Mouse (Mus musculus) neural tube, embryonic 15.5 days (tissue): ENCODE measurements around the gene Snx29. TPM values are rescaled to one million over a fixed set of nuclear protein-coding genes. Genes with fewer than 3 reads are reported as not detected.
"Not testable (repeated sequence)": the region's sequence is repeated elsewhere in the genome, so short reads cannot be mapped to it uniquely, and the experiment has no call there.

ENCODE experiments used
- ATAC-seq: fragments of 200-750 bp; cut with Nextera tagmentation; 2 replicates; pipeline ENCODE4 v1.8.0; 2017; ENCODE audit warnings: mild to moderate bottlenecking, moderate TSS enrichment, moderate library complexity; ENCODE audit not compliant: low FRiP score
- H3K27ac ChIP-seq: fragments of 300-500 bp; sonication (generic); replicated peaks from 2 replicates; pipeline ENCODE4 v1.5.1; 2015; ENCODE audit warnings: mild to moderate bottlenecking, inconsistent platforms
- H3K27me3 ChIP-seq: fragments of 300-500 bp; sonication (generic); replicated peaks from 2 replicates; pipeline ENCODE4 v1.6.1; 2015; ENCODE audit warnings: inconsistent platforms
- H3K36me3 ChIP-seq: fragments of 300-500 bp; sonication (generic); 2 replicates; pipeline ENCODE4 v1.6.1; 2015; ENCODE audit warnings: inconsistent platforms
- H3K4me1 ChIP-seq: fragments of 300-500 bp; sonication (generic); 2 replicates; pipeline ENCODE4 v1.6.1; 2015; ENCODE audit warnings: inconsistent platforms
- H3K4me2 ChIP-seq: fragments of 300-500 bp; sonication (generic); 2 replicates; pipeline ENCODE4 v1.6.1; 2015; ENCODE audit warnings: inconsistent platforms, mild to moderate bottlenecking, moderate library complexity
- H3K4me3 ChIP-seq: fragments of 300-500 bp; sonication (generic); replicated peaks from 2 replicates; pipeline ENCODE4 v1.5.1; 2015; ENCODE audit warnings: mild to moderate bottlenecking, inconsistent platforms
- H3K9ac ChIP-seq: fragments of 300-500 bp; sonication (generic); replicated peaks from 2 replicates; pipeline ENCODE4 v1.6.1; 2015; ENCODE audit warnings: mild to moderate bottlenecking, inconsistent platforms
- H3K9me3 ChIP-seq: fragments of 300-500 bp; sonication (generic); replicated peaks from 2 replicates; pipeline ENCODE4 v1.6.1; 2016; ENCODE audit warnings: inconsistent platforms
- WGBS: fragments of 180-500 bp; shearing (Covaris S2); methylation state at CpG from one replicate; pipeline ENCODE4 v1.1.7; 2015; ENCODE audit warnings: mixed read lengths; 5-methylcytosine and 5-hydroxymethylcytosine counted together
- polyA plus RNA-seq: library from polyadenylated mRNA; unstranded; fragments of >200 nt; fragmentation: Nextera tagmentation; extraction: Ambion mirVana; gene quantifications from 2 replicates; pipeline ENCODE4 v1.2.1, GENCODE M21; 2015

Snx29 gene
- polyA plus RNA-seq, 1 experiment from 2014 or later = 18.7 TPM

- Histone ChIP-seq H3K4me1 (no peaks in the 10 kb centered on the region), H3K4me2 (no peak overlapping the region), H3K36me3 (no peaks in the 10 kb centered on the region), H3K4me3 (no peak overlapping the region), H3K9ac (no peak overlapping the region), H3K9me3 (no peaks in the 10 kb centered on the region), H3K27me3 (0 out of 2 replicates have a peak, but pooled peaks cover 3% of the 10 kb centered on the region), H3K27ac (no peak overlapping the region)
- ATAC-seq = no peak
- 86% methylated on average over 5 of the region's 5 CpGs for WGBS
Observed at GRCm38 (mm10) chr16:11315786-11316320, 6.9 kb upstream of the Snx29 start.

- ATAC-seq = no peak
- no peak overlapping the region for H3K4me2 ChIP-seq
Observed at GRCm38 (mm10) chr16:11316748-11317147, 6.0 kb upstream of the Snx29 start.

GRCm38 (mm10) chr16:11317324-11317723 lies 5.4 kb upstream of the Snx29 start:
- WGBS = 73% methylated on average over 6 of the region's 6 CpGs
- no peak overlapping the region for H3K4me2 ChIP-seq
- no peaks in the 10 kb centered on the region for H3K36me3 ChIP-seq
- H3K27ac ChIP-seq = no peak overlapping the region
- no peak for ATAC-seq
- H3K9me3 ChIP-seq = no peaks in the 10 kb centered on the region
- no peak overlapping the region for H3K4me3 ChIP-seq
- H3K4me1 ChIP-seq = peaks cover 6% of the 10 kb centered on the region
- H3K27me3 ChIP-seq = 0 out of 2 replicates have a peak, but pooled peaks cover 3% of the 10 kb centered on the region
- H3K9ac ChIP-seq = no peak overlapping the region

More at GRCm38 (mm10) chr16:11316748-11317147, 6.0 kb upstream of the Snx29 start:
- no peak overlapping the region for H3K4me3 ChIP-seq
- no peak overlapping the region for H3K9ac ChIP-seq
- no peaks in the 10 kb centered on the region for H3K4me1 ChIP-seq
- 0 out of 2 replicates have a peak, but pooled peaks cover 3% of the 10 kb centered on the region for H3K27me3 ChIP-seq
- no peaks in the 10 kb centered on the region for H3K9me3 ChIP-seq
- 81% methylated on average over 5 of the region's 5 CpGs for WGBS
- no peak overlapping the region for H3K27ac ChIP-seq
- no peaks in the 10 kb centered on the region for H3K36me3 ChIP-seq

GRCm38 (mm10) chr16:11323324-11324051 lies 780 bp downstream of the Snx29 start:
- H3K36me3 ChIP-seq = no peaks in the 10 kb centered on the region
- H3K9ac ChIP-seq = peak overlapping the region; percentile 90
- peak overlapping the region; percentile 86 for H3K4me3 ChIP-seq
- H3K9me3 ChIP-seq = no peaks in the 10 kb centered on the region
- peak overlapping the region; percentile 93 for H3K27ac ChIP-seq
- H3K27me3 ChIP-seq = 0 out of 2 replicates have a peak, but pooled peaks cover 3% of the 10 kb centered on the region
- H3K4me2 ChIP-seq = peak overlapping the region; percentile 93
- ATAC-seq = peak; percentile 33
- 4% methylated on average over 17 of the region's 17 CpGs for WGBS
- H3K4me1 ChIP-seq = peaks cover 15% of the 10 kb centered on the region

GRCm38 (mm10) chr16:11330081-11330800 lies 7.5 kb downstream of the Snx29 start:
- WGBS = 81% methylated on average over 3 of the region's 3 CpGs
- Histone ChIP-seq H3K36me3 (no peaks in the 10 kb centered on the region), H3K4me1 (no peaks in the 10 kb centered on the region), H3K27ac (no peak overlapping the region), H3K4me3 (no peak overlapping the region), H3K9ac (no peak overlapping the region), H3K9me3 (no peaks in the 10 kb centered on the region), H3K4me2 (no peak overlapping the region), H3K27me3 (no peaks in the 10 kb centered on the region)
- ATAC-seq = no peak

GRCm38 (mm10) chr16:11331030-11331429 lies 8.3 kb downstream of the Snx29 start:
- 89% methylated on average over 1 of the region's 1 CpGs for WGBS
- Histone ChIP-seq H3K9me3 (no peaks in the 10 kb centered on the region), H3K4me2 (no peak overlapping the region), H3K4me3 (no peak overlapping the region), H3K9ac (no peak overlapping the region), H3K36me3 (no peaks in the 10 kb centered on the region), H3K4me1 (no peaks in the 10 kb centered on the region), H3K27me3 (no peaks in the 10 kb centered on the region), H3K27ac (no peak overlapping the region)
- ATAC-seq = no peak

- no peak for ATAC-seq
- no peak overlapping the region for H3K9ac ChIP-seq
- 87% methylated on average over 4 of the region's 4 CpGs for WGBS
- H3K9me3 ChIP-seq = no peaks in the 10 kb centered on the region
- no peaks in the 10 kb centered on the region for H3K4me1 ChIP-seq
- no peak overlapping the region for H3K4me2 ChIP-seq
- H3K27ac ChIP-seq = no peak overlapping the region
- no peak overlapping the region for H3K4me3 ChIP-seq
- no peaks in the 10 kb centered on the region for H3K27me3 ChIP-seq
- no peaks in the 10 kb centered on the region for H3K36me3 ChIP-seq
Observed at GRCm38 (mm10) chr16:11343292-11343815, 20.6 kb downstream of the Snx29 start.

GRCm38 (mm10) chr16:11351903-11352302 lies 29.2 kb downstream of the Snx29 start:
- 84% methylated on average over 7 of the region's 7 CpGs for WGBS
- ATAC-seq = no peak

GRCm38 (mm10) chr16:11359173-11359572 lies 36.5 kb downstream of the Snx29 start:
- no peaks in the 10 kb centered on the region for H3K4me1 ChIP-seq
- H3K9me3 ChIP-seq = no peaks in the 10 kb centered on the region
- no peak overlapping the region for H3K4me3 ChIP-seq
- H3K9ac ChIP-seq = no peak overlapping the region
- no peaks in the 10 kb centered on the region; the same call in 1 of the 2 replicates for H3K36me3 ChIP-seq
- no peaks in the 10 kb centered on the region for H3K27me3 ChIP-seq
- 82% methylated on average over 5 of the region's 5 CpGs for WGBS
- no peak for ATAC-seq
- no peak overlapping the region for H3K27ac ChIP-seq
- H3K4me2 ChIP-seq = no peak overlapping the region

More at GRCm38 (mm10) chr16:11351903-11352302, 29.2 kb downstream of the Snx29 start:
- H3K4me1 ChIP-seq = no peaks in the 10 kb centered on the region
- no peak overlapping the region for H3K4me3 ChIP-seq
- H3K4me2 ChIP-seq = no peak overlapping the region
- no peak overlapping the region for H3K9ac ChIP-seq
- H3K27me3 ChIP-seq = no peaks in the 10 kb centered on the region
- H3K36me3 ChIP-seq = peaks cover 7% of the 10 kb centered on the region; the same call in 1 of the 2 replicates
- H3K9me3 ChIP-seq = no peaks in the 10 kb centered on the region
- H3K27ac ChIP-seq = no peak overlapping the region

- no peak overlapping the region for H3K4me2 ChIP-seq
- H3K36me3 ChIP-seq = peaks cover 2% of the 10 kb centered on the region; the same call in 1 of the 2 replicates
- H3K9me3 ChIP-seq = no peaks in the 10 kb centered on the region
- H3K4me3 ChIP-seq = no peak overlapping the region
- no peak overlapping the region for H3K9ac ChIP-seq
- H3K27me3 ChIP-seq = no peaks in the 10 kb centered on the region
- ATAC-seq = no peak
- H3K27ac ChIP-seq = no peak overlapping the region
- 29% methylated on average over 10 of the region's 10 CpGs for WGBS
- H3K4me1 ChIP-seq = no peaks in the 10 kb centered on the region
Observed at GRCm38 (mm10) chr16:11359919-11360318, 37.2 kb downstream of the Snx29 start.

- ATAC-seq, H3K9me3 ChIP-seq: not testable (repeated sequence)
Observed at GRCm38 (mm10) chr16:11360576-11360975, 37.9 kb downstream of the Snx29 start.

More at GRCm38 (mm10) chr16:11360576-11360975, 37.9 kb downstream of the Snx29 start:
- H3K9ac ChIP-seq, H3K4me1 ChIP-seq, H3K36me3 ChIP-seq, H3K4me3 ChIP-seq, H3K4me2 ChIP-seq, H3K27me3 ChIP-seq, H3K27ac ChIP-seq: not testable (repeated sequence)
- WGBS = 85% methylated on average over 2 of the region's 2 CpGs
